Mouse (Mus musculus): ENCODE results near the gene Iqch.

- TF ChIP-seq POLR2A (IDR thresholded peaks at IDR 0.05; ENCODE audit: insufficient read depth, low read length) (no peak), CTCF (IDR thresholded peaks at IDR 0.05; ENCODE audit: low read depth, low read length) (no peak), EP300 (IDR thresholded peaks at IDR 0.05; ENCODE audit: insufficient read depth, low read depth, low read length) (no peak)
Measured at GRCm38 (mm10) chr9:63632045-63632444, 29.8 kb upstream of the Iqch start.
